Mouse (Mus musculus): Measurements from ENCODE around the gene Rln3. TPM values are rescaled to one million over a fixed set of nuclear protein-coding genes. Genes with fewer than 3 reads are reported as not detected.

Gene Rln3
- polyA plus RNA-seq, 1 experiment from 2014 or later, result 1.2 TPM

GRCm38 (mm10) chr8:84039050-84039449, 5.8 kb downstream of the Rln3 start:
- Histone ChIP-seq H3K9ac (replicated peaks; ENCODE audit: low read length) (no peak overlapping the region), H3K9me3 (ENCODE audit: control insufficient read depth, low read length) (no peaks in the 10 kb centered on the region), H3K4me3 (replicated peaks; ENCODE audit: low read depth, low read length) (no peak overlapping the region), H3K4me2 (ENCODE audit: low read length) (no peak overlapping the region), H3K36me3 (ENCODE audit: control insufficient read depth, insufficient read depth, low read length) (no peaks in the 10 kb centered on the region), H3K27me3 (ENCODE audit: control insufficient read depth, insufficient read depth, low read length) (peaks cover 36% of the 10 kb centered on the region), H3K4me1 (ENCODE audit: control insufficient read depth, insufficient read depth, low read length) (no peaks in the 10 kb centered on the region), H3K27ac (replicated peaks; ENCODE audit: low read depth, low read length) (no peak overlapping the region)
- 9% methylated on average over 5 of the region's 5 CpGs for WGBS
- peak; percentile 92 for DNase-seq
- ATAC-seq (ENCODE audit: low FRiP score, low TSS enrichment), result 0 out of 2 replicates have a peak, but pooled peaks have one; percentile 37

- ATAC-seq (ENCODE audit: low FRiP score, low TSS enrichment) (no peak), DNase-seq (no peak)
- Histone ChIP-seq H3K4me3 (replicated peaks; ENCODE audit: low read depth, low read length) (no peak overlapping the region), H3K4me2 (ENCODE audit: low read length) (no peak overlapping the region), H3K4me1 (ENCODE audit: control insufficient read depth, insufficient read depth, low read length) (no peaks in the 10 kb centered on the region), H3K9ac (replicated peaks; ENCODE audit: low read length) (no peak overlapping the region), H3K36me3 (ENCODE audit: control insufficient read depth, insufficient read depth, low read length) (no peaks in the 10 kb centered on the region), H3K9me3 (ENCODE audit: control insufficient read depth, low read length) (no peaks in the 10 kb centered on the region), H3K27me3 (ENCODE audit: control insufficient read depth, insufficient read depth, low read length) (peaks cover 26% of the 10 kb centered on the region), H3K27ac (replicated peaks; ENCODE audit: low read depth, low read length) (no peak overlapping the region)
- 80% methylated on average over 5 of the region's 5 CpGs for WGBS
Observed at GRCm38 (mm10) chr8:84038015-84038414, 6.8 kb downstream of the Rln3 start.

GRCm38 (mm10) chr8:84032777-84033176, 12.0 kb downstream of the Rln3 start:
- Histone ChIP-seq H3K4me2 (ENCODE audit: low read length) (no peak overlapping the region), H3K9me3 (ENCODE audit: control insufficient read depth, low read length) (no peaks in the 10 kb centered on the region), H3K36me3 (ENCODE audit: control insufficient read depth, insufficient read depth, low read length) (no peaks in the 10 kb centered on the region), H3K9ac (replicated peaks; ENCODE audit: low read length) (no peak overlapping the region), H3K4me1 (ENCODE audit: control insufficient read depth, insufficient read depth, low read length) (no peaks in the 10 kb centered on the region), H3K4me3 (replicated peaks; ENCODE audit: low read depth, low read length) (no peak overlapping the region), H3K27me3 (ENCODE audit: control insufficient read depth, insufficient read depth, low read length) (no peaks in the 10 kb centered on the region), H3K27ac (replicated peaks; ENCODE audit: low read depth, low read length) (no peak overlapping the region)
- no peak for DNase-seq
- WGBS, result 80% methylated on average over 4 of the region's 4 CpGs
- no peak for ATAC-seq (ENCODE audit: low FRiP score, low TSS enrichment)

GRCm38 (mm10) chr8:84029272-84029671, 15.5 kb downstream of the Rln3 start:
- ATAC-seq (ENCODE audit: low FRiP score, low TSS enrichment), result no peak
- H3K4me1 ChIP-seq (ENCODE audit: control insufficient read depth, insufficient read depth, low read length), result 0 out of 2 replicates have a peak, but pooled peaks cover 4% of the 10 kb centered on the region
- no peak overlapping the region for H3K27ac ChIP-seq (replicated peaks; ENCODE audit: low read depth, low read length)
- WGBS, result 88% methylated on average over 5 of the region's 5 CpGs
- no peaks in the 10 kb centered on the region for H3K9me3 ChIP-seq (ENCODE audit: control insufficient read depth, low read length)
- no peak overlapping the region for H3K9ac ChIP-seq (replicated peaks; ENCODE audit: low read length)
- H3K4me3 ChIP-seq (replicated peaks; ENCODE audit: low read depth, low read length), result no peak overlapping the region
- H3K27me3 ChIP-seq (ENCODE audit: control insufficient read depth, insufficient read depth, low read length), result peaks cover 11% of the 10 kb centered on the region; the same call in 1 of the 2 replicates
- no peak for DNase-seq
- no peaks in the 10 kb centered on the region for H3K36me3 ChIP-seq (ENCODE audit: control insufficient read depth, insufficient read depth, low read length)
- no peak overlapping the region for H3K4me2 ChIP-seq (ENCODE audit: low read length)

GRCm38 (mm10) chr8:84027449-84027848, 17.4 kb downstream of the Rln3 start:
- no peak overlapping the region for H3K4me3 ChIP-seq (replicated peaks; ENCODE audit: low read depth, low read length)
- H3K9ac ChIP-seq (replicated peaks; ENCODE audit: low read length), result no peak overlapping the region
- DNase-seq, result no peak
- no peak overlapping the region for H3K4me2 ChIP-seq (ENCODE audit: low read length)
- peaks cover 11% of the 10 kb centered on the region; the same call in 1 of the 2 replicates for H3K27me3 ChIP-seq (ENCODE audit: control insufficient read depth, insufficient read depth, low read length)
- WGBS, result 10% methylated on average over 10 of the region's 10 CpGs
- no peak for ATAC-seq (ENCODE audit: low FRiP score, low TSS enrichment)
- H3K27ac ChIP-seq (replicated peaks; ENCODE audit: low read depth, low read length), result no peak overlapping the region
- H3K36me3 ChIP-seq (ENCODE audit: control insufficient read depth, insufficient read depth, low read length), result no peaks in the 10 kb centered on the region
- no peaks in the 10 kb centered on the region for H3K9me3 ChIP-seq (ENCODE audit: control insufficient read depth, low read length)
- 0 out of 2 replicates have a peak, but pooled peaks cover 4% of the 10 kb centered on the region for H3K4me1 ChIP-seq (ENCODE audit: control insufficient read depth, insufficient read depth, low read length)

GRCm38 (mm10) chr8:84025863-84026262, 18.9 kb downstream of the Rln3 start:
- H3K27me3 ChIP-seq (ENCODE audit: control insufficient read depth, insufficient read depth, low read length), result peaks cover 17% of the 10 kb centered on the region; the same call in 1 of the 2 replicates

GRCm38 (mm10) chr8:84024171-84024570, 20.6 kb downstream of the Rln3 start:
- no peak overlapping the region for H3K4me2 ChIP-seq (ENCODE audit: low read length)
- ATAC-seq (ENCODE audit: low FRiP score, low TSS enrichment), result no peak
- H3K4me3 ChIP-seq (replicated peaks; ENCODE audit: low read depth, low read length), result no peak overlapping the region
- H3K9ac ChIP-seq (replicated peaks; ENCODE audit: low read length), result no peak overlapping the region
- H3K4me1 ChIP-seq (ENCODE audit: control insufficient read depth, insufficient read depth, low read length), result 0 out of 2 replicates have a peak, but pooled peaks cover 7% of the 10 kb centered on the region
- peaks cover 18% of the 10 kb centered on the region; the same call in 1 of the 2 replicates for H3K27me3 ChIP-seq (ENCODE audit: control insufficient read depth, insufficient read depth, low read length)
- no peak overlapping the region for H3K27ac ChIP-seq (replicated peaks; ENCODE audit: low read depth, low read length)
- no peaks in the 10 kb centered on the region for H3K9me3 ChIP-seq (ENCODE audit: control insufficient read depth, low read length)
- WGBS, result 12% methylated on average over 10 of the region's 10 CpGs
- DNase-seq, result peak; percentile 54
- H3K36me3 ChIP-seq (ENCODE audit: control insufficient read depth, insufficient read depth, low read length), result no peaks in the 10 kb centered on the region

More at GRCm38 (mm10) chr8:84025863-84026262, 18.9 kb downstream of the Rln3 start:
- Histone ChIP-seq H3K4me1 (ENCODE audit: control insufficient read depth, insufficient read depth, low read length) (0 out of 2 replicates have a peak, but pooled peaks cover 7% of the 10 kb centered on the region), H3K9ac (replicated peaks; ENCODE audit: low read length) (peak overlapping the region; percentile 57), H3K4me3 (replicated peaks; ENCODE audit: low read depth, low read length) (peak overlapping the region; percentile 43), H3K36me3 (ENCODE audit: control insufficient read depth, insufficient read depth, low read length) (no peaks in the 10 kb centered on the region), H3K9me3 (ENCODE audit: control insufficient read depth, low read length) (no peaks in the 10 kb centered on the region), H3K27ac (replicated peaks; ENCODE audit: low read depth, low read length) (no peak overlapping the region), H3K4me2 (ENCODE audit: low read length) (peak overlapping the region; percentile 88)
- WGBS, result under 1% methylated on average over 41 of the region's 41 CpGs
- DNase-seq, result peak; percentile 80
- ATAC-seq (ENCODE audit: low FRiP score, low TSS enrichment), result peak; percentile 83

GRCm38 (mm10) chr8:84023631-84024030, 21.2 kb downstream of the Rln3 start:
- WGBS, result 71% methylated on average over 1 of the region's 1 CpGs
- DNase-seq, result no peak
- Histone ChIP-seq H3K9ac (replicated peaks; ENCODE audit: low read length) (no peak overlapping the region), H3K36me3 (ENCODE audit: control insufficient read depth, insufficient read depth, low read length) (no peaks in the 10 kb centered on the region), H3K27ac (replicated peaks; ENCODE audit: low read depth, low read length) (no peak overlapping the region), H3K4me3 (replicated peaks; ENCODE audit: low read depth, low read length) (no peak overlapping the region), H3K4me2 (ENCODE audit: low read length) (no peak overlapping the region), H3K27me3 (ENCODE audit: control insufficient read depth, insufficient read depth, low read length) (peaks cover 18% of the 10 kb centered on the region; the same call in 1 of the 2 replicates), H3K4me1 (ENCODE audit: control insufficient read depth, insufficient read depth, low read length) (0 out of 2 replicates have a peak, but pooled peaks cover 7% of the 10 kb centered on the region), H3K9me3 (ENCODE audit: control insufficient read depth, low read length) (no peaks in the 10 kb centered on the region)
- ATAC-seq (ENCODE audit: low FRiP score, low TSS enrichment), result no peak

GRCm38 (mm10) chr8:84023085-84023484, 21.7 kb downstream of the Rln3 start:
- peaks cover 18% of the 10 kb centered on the region; the same call in 1 of the 2 replicates for H3K27me3 ChIP-seq (ENCODE audit: control insufficient read depth, insufficient read depth, low read length)
- H3K4me3 ChIP-seq (replicated peaks; ENCODE audit: low read depth, low read length), result no peak overlapping the region
- no peak for DNase-seq
- WGBS, result 61% methylated on average over 5 of the region's 5 CpGs
- no peaks in the 10 kb centered on the region for H3K9me3 ChIP-seq (ENCODE audit: control insufficient read depth, low read length)
- H3K36me3 ChIP-seq (ENCODE audit: control insufficient read depth, insufficient read depth, low read length), result no peaks in the 10 kb centered on the region
- H3K4me1 ChIP-seq (ENCODE audit: control insufficient read depth, insufficient read depth, low read length), result 0 out of 2 replicates have a peak, but pooled peaks cover 7% of the 10 kb centered on the region
- ATAC-seq (ENCODE audit: low FRiP score, low TSS enrichment), result no peak
- H3K27ac ChIP-seq (replicated peaks; ENCODE audit: low read depth, low read length), result no peak overlapping the region
- no peak overlapping the region for H3K4me2 ChIP-seq (ENCODE audit: low read length)
- H3K9ac ChIP-seq (replicated peaks; ENCODE audit: low read length), result no peak overlapping the region

Data from midbrain, embryonic 14.5 days (tissue).